Mouse (Mus musculus) testis, adult 2 months (tissue): ENCODE data around the gene Adora2b.

Experiments used
- CTCF ChIP-seq: fragments of 200-500 bp; IDR thresholded peaks from 2 replicates; pipeline ENCODE4 v1.5.1; 2012; ENCODE audit warnings: low read depth, mild to moderate bottlenecking, inconsistent platforms, low read length, moderate library complexity; ENCODE audit not compliant: control insufficient read depth, insufficient read depth, insufficient replicate concordance
- POLR2A ChIP-seq: fragments of 200-500 bp; IDR thresholded peaks from 2 replicates; pipeline ENCODE4 v1.6.1; 2012; ENCODE audit warnings: low read depth, mild to moderate bottlenecking, inconsistent platforms, low read length, moderate library complexity; ENCODE audit not compliant: control insufficient read depth

DNA sequence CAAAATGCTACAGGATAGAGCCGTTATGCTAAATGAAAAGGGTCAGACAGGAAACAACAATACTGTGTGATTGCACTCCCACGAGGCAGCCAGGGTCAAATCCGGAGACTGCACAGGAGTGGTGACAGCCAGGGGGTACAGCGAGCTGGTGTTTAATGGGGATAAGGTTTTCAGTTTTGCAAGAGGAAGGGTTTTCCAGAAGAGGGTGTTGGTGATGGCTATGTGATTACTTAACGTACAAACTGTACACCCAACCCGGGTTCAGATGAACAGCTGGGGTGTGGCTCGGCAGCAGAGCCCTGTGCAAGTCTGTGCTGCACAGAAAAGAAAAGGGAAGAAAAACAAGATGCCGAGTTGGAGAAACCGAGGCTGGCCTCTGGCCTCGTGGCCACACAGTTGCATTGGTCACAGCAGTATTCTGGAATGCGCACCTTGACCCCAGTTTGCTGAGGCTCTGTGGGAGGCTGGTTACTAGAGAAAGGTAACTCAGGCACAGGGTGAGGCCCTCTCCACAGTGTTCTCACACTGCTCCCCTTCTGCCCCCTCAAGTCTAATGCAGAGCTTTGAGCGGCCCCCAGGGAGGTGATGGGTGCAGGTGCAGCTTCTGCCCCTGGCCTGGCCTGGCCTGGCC lies 8.0 kb upstream of the Adora2b start:
- TF ChIP-seq CTCF: no peak
- TF ChIP-seq POLR2A: no peak
